9 mouse cellular contexts compared by ENCODE assay signal in genomic region chr12:13293421-13293881, GRCm38 (mm10). TPM values are rescaled to one million over a fixed set of nuclear protein-coding genes. Genes with fewer than 3 reads are reported as not detected.
A peak's percentile ranks its signal among the peaks of the same experiment; 100 is the strongest.
DNase-seq lines count a peak whose midpoint lies in the region; ATAC-seq and TF ChIP-seq lines count a peak whose summit lies in the region.
"Had no signal": no experiment of that assay in that cellular context is flagged by ENCODE, and none has a peak within 500 bp of the region (broad histone marks: within the 10 kb centered on the region; RNA-seq: fewer than 3 reads in every experiment).

No protein-coding gene starts in this region.

- peak; percentile 27; the same call in 1 of the 2 replicates for TF ChIP-seq CTCF in heart, postnatal 0 days (IDR thresholded peaks at IDR 0.05; ENCODE audit: low read depth)

- H3K4me1 ChIP-seq in heart, postnatal 0 days (ENCODE audit: control insufficient read depth, insufficient read depth) = no peaks in the 10 kb centered on the region
- peaks cover 5% of the 10 kb centered on the region for H3K4me1 ChIP-seq in embryonic facial prominence, embryonic 10.5 days
- no peaks in the 10 kb centered on the region; the same call in 1 of the 2 replicates for H3K4me1 ChIP-seq in limb, embryonic 11.5 days (ENCODE audit: control insufficient read depth, insufficient read depth, low read length)

- DNase-seq in heart, postnatal 0 days (ENCODE audit: low spot score) = no peak
- DNase-seq in heart, adult 8-10 months (ENCODE audit: low spot score) = no peak
- DNase-seq in A20 (ENCODE audit: low read depth, low spot score) = peak; percentile 20
- DNase-seq in embryonic facial prominence, embryonic 10.5 days (ENCODE audit: low spot score) = peak; percentile 21
- DNase-seq in limb, embryonic 11.5 days (ENCODE audit: low spot score) = peak; percentile 52
- DNase-seq in right cerebral cortex, adult 2 months (ENCODE audit: low spot score in 2 of 2) = no peak
- DNase-seq in adrenal gland, postnatal 14 days = no peak
- DNase-seq in frontal cortex, postnatal 14 days (ENCODE audit: low spot score in 2 of 2) = no peak
- DNase-seq: lung, adult 18-20 months had no signal

- H3K9ac ChIP-seq in heart, postnatal 0 days (replicated peaks; ENCODE audit: low read depth, low read length) = no peak overlapping the region
- H3K9ac ChIP-seq in limb, embryonic 11.5 days (ENCODE audit: low read length) = no peak overlapping the region

- ATAC-seq in heart, postnatal 0 days (ENCODE audit: insufficient read depth, low read depth) = no peak
- ATAC-seq in limb, embryonic 11.5 days (ENCODE audit: insufficient number of reproducible peaks, low FRiP score, low TSS enrichment, low read depth) = peak; percentile 80; the same call in 1 of the 2 replicates

- 75% methylated on average over 3 of the region's 3 CpGs for WGBS in heart, postnatal 0 days
- 66% methylated on average over 3 of the region's 3 CpGs for WGBS in embryonic facial prominence, embryonic 10.5 days
- WGBS in limb, embryonic 11.5 days = 31% methylated on average over 3 of the region's 3 CpGs

- H3K27me3 ChIP-seq in heart, postnatal 0 days (ENCODE audit: control insufficient read depth, insufficient read depth, low read length) = no peaks in the 10 kb centered on the region
- no peaks in the 10 kb centered on the region for H3K27me3 ChIP-seq in embryonic facial prominence, embryonic 10.5 days (replicated peaks; ENCODE audit: low read depth, poor library complexity, severe bottlenecking)
- no peaks in the 10 kb centered on the region for H3K27me3 ChIP-seq in limb, embryonic 11.5 days (ENCODE audit: control insufficient read depth, insufficient read depth, low read length)

- H3K4me2 ChIP-seq in heart, postnatal 0 days (ENCODE audit: low read depth, low read length) = no peak overlapping the region
- no peak overlapping the region for H3K4me2 ChIP-seq in limb, embryonic 11.5 days (ENCODE audit: low read depth, severe bottlenecking)

- H3K4me3 ChIP-seq in heart, postnatal 0 days (ENCODE audit: low read depth, low read length) = no peak overlapping the region
- no peak overlapping the region for H3K4me3 ChIP-seq in embryonic facial prominence, embryonic 10.5 days
- no peak overlapping the region for H3K4me3 ChIP-seq in limb, embryonic 11.5 days (ENCODE audit: low read depth, low read length)

- peaks cover 14% of the 10 kb centered on the region for H3K36me3 ChIP-seq in heart, postnatal 0 days (replicated peaks; ENCODE audit: control insufficient read depth, insufficient read depth, low read length)
- peaks cover 14% of the 10 kb centered on the region for H3K36me3 ChIP-seq in embryonic facial prominence, embryonic 10.5 days (replicated peaks)
- no peaks in the 10 kb centered on the region for H3K36me3 ChIP-seq in limb, embryonic 11.5 days (ENCODE audit: control insufficient read depth, insufficient read depth, low read length)

- no peak overlapping the region for H3K27ac ChIP-seq in heart, postnatal 0 days (ENCODE audit: low read depth)
- H3K27ac ChIP-seq in embryonic facial prominence, embryonic 10.5 days (replicated peaks) = no peak overlapping the region
- H3K27ac ChIP-seq in limb, embryonic 11.5 days (replicated peaks; ENCODE audit: low read depth, low read length) = no peak overlapping the region

- no peaks in the 10 kb centered on the region for H3K9me3 ChIP-seq in heart, postnatal 0 days (replicated peaks; ENCODE audit: control insufficient read depth, low read length)
- H3K9me3 ChIP-seq in embryonic facial prominence, embryonic 10.5 days = no peaks in the 10 kb centered on the region
- no peaks in the 10 kb centered on the region for H3K9me3 ChIP-seq in limb, embryonic 11.5 days (ENCODE audit: control insufficient read depth, low read length)

- no peak for TF ChIP-seq EP300 in heart, postnatal 0 days (IDR thresholded peaks at IDR 0.05; ENCODE audit: low read depth)

RNA-seq across cellular contexts. Expression of gene Nbas, which starts 24.5 kb away (rescaled TPM):
- 20.2 and 29.1 TPM in 2 replicates for total RNA-seq in heart, postnatal 0 days (2014; rRNA removed; ENCODE audit: low replicate concordance)
- 3.9 TPM in 2 replicates for polyA plus RNA-seq in heart, postnatal 0 days (2015; fragmentation: Nextera tagmentation; extraction: Ambion mirVana)
- total RNA-seq in heart, adult 8-10 months (2022) = 10 to 100 TPM; 29.7 to 34.6 (median 32.7) TPM
- polyA plus RNA-seq in embryonic facial prominence, embryonic 10.5 days (2016; fragmentation: Nextera tagmentation; extraction: Ambion mirVana) = 16.2 and 17.2 TPM in 2 replicates
- polyA plus RNA-seq in limb, embryonic 11.5 days (2014; fragmentation: Nextera tagmentation; extraction: Ambion mirVana) = 16.4 and 20.9 TPM in 2 replicates
- 24.9 and 25.0 TPM in 2 replicates for total RNA-seq in adrenal gland, postnatal 14 days (2021)

RNA-seq across cellular contexts. Expression of gene Ddx1, which starts 44.4 kb away (rescaled TPM):
- 23.8 and 33.7 TPM in 2 replicates for total RNA-seq in heart, postnatal 0 days (2014; rRNA removed; ENCODE audit: low replicate concordance)
- polyA plus RNA-seq in heart, postnatal 0 days (2015; fragmentation: Nextera tagmentation; extraction: Ambion mirVana) = 62.6 TPM in 2 replicates
- 10 to 100 TPM; 70.8 to 87.7 (median 81.1) TPM for total RNA-seq in heart, adult 8-10 months (2022)
- 199 and 202 TPM in 2 replicates for polyA plus RNA-seq in embryonic facial prominence, embryonic 10.5 days (2016; fragmentation: Nextera tagmentation; extraction: Ambion mirVana)
- polyA plus RNA-seq in limb, embryonic 11.5 days (2014; fragmentation: Nextera tagmentation; extraction: Ambion mirVana) = 193 and 203 TPM in 2 replicates
- total RNA-seq in adrenal gland, postnatal 14 days (2021) = 86.7 and 102 TPM in 2 replicates

Comparison
In these comparisons a context has a peak if more than half of its experiments do, and no peak if none do; other contexts are left out.
1. DNase-seq: peak in A20 (single experiment), embryonic facial prominence, embryonic 10.5 days (single experiment) and limb, embryonic 11.5 days (single experiment); none in heart, postnatal 0 days (single experiment), heart, adult 8-10 months (single experiment), right cerebral cortex, adult 2 months (0 of 2), adrenal gland, postnatal 14 days (single experiment) and frontal cortex, postnatal 14 days (0 of 2).